25 mouse cellular contexts compared by ENCODE assay signal in genomic region chr10:45852688-45853087, GRCm38 (mm10).
"Had no signal": no experiment of that assay in that cellular context is flagged by ENCODE, and none has a peak within 500 bp of the region (broad histone marks: within the 10 kb centered on the region; RNA-seq: fewer than 3 reads in every experiment).

No protein-coding gene starts in this region.

- H3K27me3 ChIP-seq: heart, embryonic 13.5 days; heart, embryonic 15.5 days; hindbrain, embryonic 13.5 days; hindbrain, embryonic 15.5 days; kidney, embryonic 15.5 days; limb, embryonic 13.5 days; limb, embryonic 15.5 days had no signal

- H3K4me2 ChIP-seq: heart, embryonic 11.5 days; heart, embryonic 13.5 days; heart, embryonic 15.5 days; hindbrain, embryonic 13.5 days; hindbrain, embryonic 15.5 days; kidney, embryonic 15.5 days; limb, embryonic 13.5 days; limb, embryonic 15.5 days had no signal

- H3K27ac ChIP-seq: heart, adult 2 months; heart, embryonic 13.5 days; heart, embryonic 15.5 days; hindbrain, embryonic 13.5 days; hindbrain, embryonic 15.5 days; hindbrain, postnatal 0 days; kidney, embryonic 15.5 days; kidney, postnatal 0 days; limb, embryonic 13.5 days; limb, embryonic 15.5 days had no signal

- H3K36me3 ChIP-seq: heart, embryonic 13.5 days; heart, embryonic 15.5 days; hindbrain, embryonic 13.5 days; hindbrain, embryonic 15.5 days; kidney, embryonic 15.5 days; limb, embryonic 13.5 days; limb, embryonic 15.5 days had no signal

- H3K9ac ChIP-seq: forebrain, postnatal 0 days; heart, embryonic 13.5 days; heart, embryonic 15.5 days; hindbrain, embryonic 13.5 days; hindbrain, embryonic 15.5 days; kidney, embryonic 15.5 days; limb, embryonic 13.5 days; limb, embryonic 15.5 days had no signal

- H3K9me3 ChIP-seq: heart, embryonic 13.5 days; heart, embryonic 15.5 days; hindbrain, embryonic 13.5 days; hindbrain, embryonic 15.5 days; kidney, embryonic 15.5 days; limb, embryonic 13.5 days; limb, embryonic 15.5 days had no signal

- H3K4me1 ChIP-seq: heart, embryonic 13.5 days; heart, embryonic 15.5 days; hindbrain, embryonic 13.5 days; hindbrain, embryonic 15.5 days; limb, embryonic 13.5 days; limb, embryonic 15.5 days had no signal

- H3K4me3 ChIP-seq: heart, adult 2 months; heart, embryonic 13.5 days; heart, embryonic 15.5 days; hindbrain, embryonic 13.5 days; hindbrain, embryonic 15.5 days; kidney, embryonic 15.5 days; limb, embryonic 13.5 days; limb, embryonic 15.5 days had no signal

- ATAC-seq: forebrain, postnatal 0 days; hindbrain, postnatal 0 days; intestine, embryonic 16.5 days had no signal

- DNase-seq: forebrain, postnatal 0 days; gastrocnemius, postnatal 14 days; gastrocnemius, postnatal 36 days; heart, adult 11 months; heart, adult 2 months; heart, postnatal 14 days; heart, postnatal 36 days; kidney, adult 11 months; kidney, adult 2 months; kidney, adult 9 months; kidney, postnatal 14 days; kidney, postnatal 36 days; layer of hippocampus, adult 9-11 months; layer of hippocampus, postnatal 36 days had no signal
